In genomic region chr14:32465889-32466288, GRCm38 (mm10) we compare ENCODE assay signal across 10 mouse cellular contexts. TPM values are rescaled to one million over a fixed set of nuclear protein-coding genes. Genes with fewer than 3 reads are reported as not detected.
A peak's percentile ranks its signal among the peaks of the same experiment; 100 is the strongest.
DNase-seq lines count a peak whose midpoint lies in the region; ATAC-seq and TF ChIP-seq lines count a peak whose summit lies in the region.
"Had no signal": no experiment of that assay in that cellular context is flagged by ENCODE, and none has a peak within 500 bp of the region (broad histone marks: within the 10 kb centered on the region; RNA-seq: fewer than 3 reads in every experiment).

Gene Chat, minus strand, starts transcription at chr14:32465989.

- H3K4me3 ChIP-seq in heart, embryonic 12.5 days: peak within 1 kb of the TSS; percentile 42
- H3K4me3 ChIP-seq in ES-Bruce4 (ENCODE audit: low read depth, low read length): peak within 1 kb of the TSS; percentile 37
- H3K4me3 ChIP-seq in hindbrain, embryonic 11.5 days (ENCODE audit: low read depth, low read length): peak within 1 kb of the TSS; percentile 36
- H3K4me3 ChIP-seq in midbrain, embryonic 11.5 days (ENCODE audit: low read depth, low read length): peak within 1 kb of the TSS; percentile 38

- TF ChIP-seq CTCF in ES-Bruce4 (IDR thresholded peaks at IDR 0.05; ENCODE audit: low read depth, low read length): no peak

- 10% methylated on average over 13 of the region's 13 CpGs for WGBS in heart, embryonic 12.5 days
- WGBS in hindbrain, embryonic 11.5 days: 13% methylated on average over 13 of the region's 13 CpGs
- WGBS in midbrain, embryonic 11.5 days: 19% methylated on average over 13 of the region's 13 CpGs

- H3K27me3 ChIP-seq in heart, embryonic 12.5 days (replicated peaks): peaks cover 82% of the 10 kb centered on the region
- H3K27me3 ChIP-seq in ES-Bruce4 (ENCODE audit: control insufficient read depth, insufficient read depth, low read length, poor library complexity, severe bottlenecking): peaks cover 14% of the 10 kb centered on the region
- peaks cover 60% of the 10 kb centered on the region for H3K27me3 ChIP-seq in hindbrain, embryonic 11.5 days (ENCODE audit: control insufficient read depth, insufficient read depth, low read length)
- peaks cover 66% of the 10 kb centered on the region for H3K27me3 ChIP-seq in midbrain, embryonic 11.5 days (ENCODE audit: control insufficient read depth, insufficient read depth, low read length)

- H3K4me2 ChIP-seq in heart, embryonic 12.5 days: peak within 1 kb of the TSS; percentile 64
- H3K4me2 ChIP-seq in hindbrain, embryonic 11.5 days (replicated peaks; ENCODE audit: low read depth, low read length): peak within 1 kb of the TSS; percentile 66
- H3K4me2 ChIP-seq in midbrain, embryonic 11.5 days: peak within 1 kb of the TSS; percentile 55

- no peak for TF ChIP-seq EP300 in ES-Bruce4 (IDR thresholded peaks at IDR 0.05; ENCODE audit: insufficient read depth, low read depth, low read length)

- no peak for DNase-seq in heart, adult 18-20 months
- peak; percentile 17 for DNase-seq in hindbrain, embryonic 11.5 days (ENCODE audit: low spot score)
- no peak for DNase-seq in midbrain, embryonic 11.5 days (ENCODE audit: low spot score, missing footprints)
- no peak for DNase-seq in layer of hippocampus, adult 11-12 months (ENCODE audit: low spot score)
- DNase-seq in spleen, adult 18-20 months: no peak
- DNase-seq in layer of hippocampus, adult 8-10 months (ENCODE audit: low spot score in 2 of 2): no peak
- DNase-seq: cerebellum, adult 11 months; kidney, postnatal 25 days had no signal

- no peak within 1 kb of the TSS for H3K27ac ChIP-seq in heart, embryonic 12.5 days (ENCODE audit: poor library complexity, severe bottlenecking)
- H3K27ac ChIP-seq in ES-Bruce4 (ENCODE audit: insufficient read depth, low read length): no peak within 1 kb of the TSS
- H3K27ac ChIP-seq in hindbrain, embryonic 11.5 days (ENCODE audit: low read depth, low read length): 0 out of 2 replicates have a peak within 1 kb of the TSS, but pooled peaks have one; percentile 24
- H3K27ac ChIP-seq in midbrain, embryonic 11.5 days (ENCODE audit: low read depth, low read length): no peak within 1 kb of the TSS

- no peaks in the 10 kb centered on the region for H3K9me3 ChIP-seq in heart, embryonic 12.5 days (replicated peaks)
- H3K9me3 ChIP-seq in ES-Bruce4 (replicated peaks; ENCODE audit: control insufficient read depth, insufficient read depth, low read length, poor library complexity, severe bottlenecking): no peaks in the 10 kb centered on the region
- no peaks in the 10 kb centered on the region for H3K9me3 ChIP-seq in hindbrain, embryonic 11.5 days (ENCODE audit: control insufficient read depth, low read length)
- no peaks in the 10 kb centered on the region for H3K9me3 ChIP-seq in midbrain, embryonic 11.5 days (ENCODE audit: control insufficient read depth, low read length)

- H3K36me3 ChIP-seq in heart, embryonic 12.5 days: no peaks in the 10 kb centered on the region
- no peaks in the 10 kb centered on the region for H3K36me3 ChIP-seq in ES-Bruce4 (ENCODE audit: control insufficient read depth, insufficient read depth, low read length, poor library complexity, severe bottlenecking)
- no peaks in the 10 kb centered on the region for H3K36me3 ChIP-seq in hindbrain, embryonic 11.5 days (ENCODE audit: control insufficient read depth, insufficient read depth, low read length)
- no peaks in the 10 kb centered on the region for H3K36me3 ChIP-seq in midbrain, embryonic 11.5 days (ENCODE audit: control insufficient read depth, insufficient read depth, low read length)

- TF ChIP-seq POLR2A in ES-Bruce4 (IDR thresholded peaks at IDR 0.05; ENCODE audit: insufficient read depth, low read length): no peak

- no peak for ATAC-seq in heart, embryonic 12.5 days (ENCODE audit: insufficient number of reproducible peaks, low FRiP score)
- ATAC-seq in hindbrain, embryonic 11.5 days (ENCODE audit: low FRiP score): no peak
- no peak for ATAC-seq in midbrain, embryonic 11.5 days (ENCODE audit: low FRiP score)

- H3K9ac ChIP-seq in heart, embryonic 12.5 days: no peak within 1 kb of the TSS
- peak within 1 kb of the TSS; percentile 73 for H3K9ac ChIP-seq in ES-Bruce4 (ENCODE audit: low read depth, poor library complexity, severe bottlenecking)
- peak within 1 kb of the TSS; percentile 19; the same call in 1 of the 2 replicates for H3K9ac ChIP-seq in hindbrain, embryonic 11.5 days (ENCODE audit: low read depth, low read length)
- peak within 1 kb of the TSS; percentile 43 for H3K9ac ChIP-seq in midbrain, embryonic 11.5 days (ENCODE audit: low read length)

- peaks cover 26% of the 10 kb centered on the region for H3K4me1 ChIP-seq in heart, embryonic 12.5 days (replicated peaks)
- peaks cover 3% of the 10 kb centered on the region for H3K4me1 ChIP-seq in ES-Bruce4 (ENCODE audit: control insufficient read depth, insufficient read depth, low read length)
- H3K4me1 ChIP-seq in hindbrain, embryonic 11.5 days (replicated peaks; ENCODE audit: control insufficient read depth, insufficient read depth, low read length): 0 out of 2 replicates have a peak, but pooled peaks cover 6% of the 10 kb centered on the region
- H3K4me1 ChIP-seq in midbrain, embryonic 11.5 days (ENCODE audit: control insufficient read depth, insufficient read depth, low read length): peaks cover 8% of the 10 kb centered on the region

RNA-seq across cellular contexts. Expression of gene Chat, which starts in this region (rescaled TPM):
- polyA plus RNA-seq in heart, embryonic 12.5 days (2016; fragmentation: Nextera tagmentation; extraction: Ambion mirVana): not detected in 2 replicates
- total RNA-seq in heart, adult 18-20 months (2021): not detected
- polyA plus RNA-seq in ES-Bruce4 (2011; ENCODE audit: insufficient read depth, insufficient read length, low read depth, missing spikeins): 1.1 TPM in 1 of 2 replicates, not detected in the other
- polyA plus RNA-seq in hindbrain, embryonic 11.5 days (2014; fragmentation: Nextera tagmentation; extraction: Ambion mirVana): 0.74 and 1.1 TPM in 2 replicates
- polyA plus RNA-seq in midbrain, embryonic 11.5 days (2014; fragmentation: Nextera tagmentation; extraction: Ambion mirVana): 0.11 TPM in 1 of 2 replicates, not detected in the other
- not detected for total RNA-seq in layer of hippocampus, adult 8-10 months (2022)
